Mouse (Mus musculus) hindlimb bud, embryonic 11.5 days (tissue): ENCODE data around the gene Hspa5.
A peak's percentile ranks its signal among the peaks of the same experiment; 100 is the strongest.
"Not testable (repeated sequence)": the region's sequence is repeated elsewhere in the genome, so short reads cannot be mapped to it uniquely, and the experiment has no call there.

ENCODE experiments used
- DNase-seq: peaks from one replicate; pipeline ENCODE4 v3.0.0-alpha.2; 2012; ENCODE audit warnings: low read depth, low spot score; ENCODE audit errors: extremely low spot score

The Hspa5 gene

DNA sequence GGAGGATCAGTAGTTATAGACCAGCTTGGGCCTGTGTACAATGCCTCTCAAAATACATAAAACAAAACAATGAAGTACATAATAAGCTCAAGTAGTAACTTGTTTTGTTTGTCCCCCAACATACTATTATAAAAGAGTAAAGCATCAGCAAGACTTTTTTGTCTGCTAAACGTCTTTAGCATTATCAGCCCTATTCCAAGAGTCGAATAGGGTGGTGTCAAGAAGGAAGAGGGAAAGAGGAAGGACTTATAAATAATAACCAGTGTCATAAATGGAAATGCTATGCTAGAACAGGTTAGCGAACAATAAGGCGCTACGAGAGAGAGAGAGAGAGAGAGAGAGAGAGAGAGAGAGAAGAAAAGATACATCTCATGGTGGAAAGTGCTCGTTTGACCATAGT lies 819 bp upstream of the Hspa5 start:
- no peak for DNase-seq

DNA sequence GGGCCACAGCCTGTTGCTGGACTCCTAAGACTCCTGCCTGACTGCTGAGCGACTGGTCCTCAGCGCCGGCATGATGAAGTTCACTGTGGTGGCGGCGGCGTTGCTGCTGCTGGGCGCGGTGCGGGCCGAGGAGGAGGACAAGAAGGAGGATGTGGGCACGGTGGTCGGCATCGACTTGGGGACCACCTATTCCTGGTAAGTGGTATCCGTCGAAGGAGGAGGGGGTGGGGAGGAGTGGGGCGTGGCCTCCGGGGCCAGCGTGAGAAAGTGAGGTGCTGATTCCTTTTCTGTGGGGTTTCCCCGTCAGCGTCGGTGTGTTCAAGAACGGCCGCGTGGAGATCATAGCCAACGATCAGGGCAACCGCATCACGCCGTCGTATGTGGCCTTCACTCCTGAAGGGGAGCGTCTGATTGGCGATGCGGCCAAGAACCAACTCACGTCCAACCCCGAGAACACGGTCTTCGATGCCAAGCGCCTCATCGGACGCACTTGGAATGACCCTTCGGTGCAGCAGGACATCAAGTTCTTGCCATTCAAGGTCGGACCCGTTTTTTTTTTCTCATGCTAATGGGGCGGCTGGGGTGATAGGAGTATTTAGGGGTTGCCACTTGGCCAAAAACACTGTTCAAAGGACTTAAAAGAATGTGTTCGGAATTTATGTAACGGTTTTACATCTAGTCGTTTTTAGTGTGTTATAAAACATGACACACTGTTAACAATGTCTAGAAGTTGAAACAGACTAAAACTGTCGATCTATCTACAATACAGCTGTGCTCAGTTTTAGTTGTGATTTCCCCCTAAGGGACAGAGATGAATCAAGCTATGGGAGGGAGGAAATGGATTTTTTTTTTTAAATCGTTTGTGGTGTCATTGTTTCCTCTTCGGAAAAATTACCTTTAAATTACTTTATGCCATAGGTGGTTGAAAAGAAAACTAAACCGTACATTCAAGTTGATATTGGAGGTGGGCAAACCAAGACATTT lies 774 bp downstream of the Hspa5 start:
- no peak for DNase-seq

DNA sequence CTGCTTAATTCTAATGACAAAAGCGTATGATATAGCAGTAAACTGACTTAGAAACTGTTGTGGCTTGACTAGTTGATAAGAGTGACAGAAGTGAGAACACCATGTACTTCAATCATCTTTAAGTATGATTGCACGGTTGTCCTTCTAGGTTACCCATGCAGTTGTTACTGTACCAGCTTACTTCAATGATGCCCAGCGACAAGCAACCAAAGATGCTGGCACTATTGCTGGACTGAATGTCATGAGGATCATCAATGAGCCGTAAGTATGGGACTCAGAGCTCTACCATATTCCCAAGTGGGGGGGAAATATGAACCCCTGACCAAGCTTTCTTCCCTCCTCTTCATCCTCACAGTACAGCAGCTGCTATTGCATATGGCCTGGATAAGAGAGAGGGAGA lies 1.9 kb downstream of the Hspa5 start:
- DNase-seq, result no peak

DNA sequence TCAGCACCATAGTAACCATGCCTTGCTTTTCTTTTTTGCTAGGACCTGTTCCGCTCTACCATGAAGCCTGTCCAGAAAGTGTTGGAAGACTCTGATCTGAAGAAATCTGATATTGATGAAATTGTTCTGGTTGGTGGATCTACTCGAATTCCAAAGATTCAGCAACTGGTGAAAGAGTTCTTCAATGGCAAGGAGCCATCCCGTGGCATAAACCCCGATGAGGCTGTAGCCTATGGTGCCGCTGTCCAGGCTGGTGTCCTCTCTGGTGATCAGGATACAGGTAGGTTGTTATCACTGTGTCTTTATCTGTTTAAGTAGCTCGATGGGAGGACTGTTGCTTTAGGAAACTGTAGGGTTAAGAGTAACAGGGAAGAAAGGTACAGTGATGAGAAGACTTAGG lies 2.7 kb downstream of the Hspa5 start:
- DNase-seq, result no peak

DNA sequence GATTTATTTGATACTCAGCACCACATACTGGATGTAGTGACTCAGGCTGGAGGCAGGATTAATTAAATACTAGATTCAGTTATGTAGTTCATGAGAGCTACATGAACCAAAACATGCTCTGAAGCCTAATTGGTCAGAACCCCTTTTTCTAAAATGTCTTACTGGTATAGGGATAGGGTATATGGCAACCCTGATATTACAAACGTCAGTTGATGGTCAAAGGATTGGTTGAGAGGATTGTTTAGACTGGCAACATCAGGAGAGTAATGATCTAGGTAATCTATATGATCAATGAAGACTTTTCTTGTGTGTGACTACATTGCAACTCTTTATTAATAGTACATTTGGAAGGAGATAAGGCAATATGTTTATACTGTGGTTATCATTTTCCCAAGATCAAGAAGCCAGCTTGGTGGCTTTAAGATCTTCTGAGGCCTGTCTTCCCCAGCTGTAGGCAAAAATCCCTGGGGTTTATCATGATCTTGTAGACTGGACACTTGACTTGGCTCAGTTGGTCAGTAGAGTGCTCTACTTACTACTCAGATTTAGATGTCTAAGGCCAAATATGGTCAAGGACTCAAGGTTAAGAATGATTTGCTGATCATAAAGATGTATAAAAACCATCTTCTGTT lies 5.6 kb downstream of the Hspa5 start:
- no peak for DNase-seq

DNA sequence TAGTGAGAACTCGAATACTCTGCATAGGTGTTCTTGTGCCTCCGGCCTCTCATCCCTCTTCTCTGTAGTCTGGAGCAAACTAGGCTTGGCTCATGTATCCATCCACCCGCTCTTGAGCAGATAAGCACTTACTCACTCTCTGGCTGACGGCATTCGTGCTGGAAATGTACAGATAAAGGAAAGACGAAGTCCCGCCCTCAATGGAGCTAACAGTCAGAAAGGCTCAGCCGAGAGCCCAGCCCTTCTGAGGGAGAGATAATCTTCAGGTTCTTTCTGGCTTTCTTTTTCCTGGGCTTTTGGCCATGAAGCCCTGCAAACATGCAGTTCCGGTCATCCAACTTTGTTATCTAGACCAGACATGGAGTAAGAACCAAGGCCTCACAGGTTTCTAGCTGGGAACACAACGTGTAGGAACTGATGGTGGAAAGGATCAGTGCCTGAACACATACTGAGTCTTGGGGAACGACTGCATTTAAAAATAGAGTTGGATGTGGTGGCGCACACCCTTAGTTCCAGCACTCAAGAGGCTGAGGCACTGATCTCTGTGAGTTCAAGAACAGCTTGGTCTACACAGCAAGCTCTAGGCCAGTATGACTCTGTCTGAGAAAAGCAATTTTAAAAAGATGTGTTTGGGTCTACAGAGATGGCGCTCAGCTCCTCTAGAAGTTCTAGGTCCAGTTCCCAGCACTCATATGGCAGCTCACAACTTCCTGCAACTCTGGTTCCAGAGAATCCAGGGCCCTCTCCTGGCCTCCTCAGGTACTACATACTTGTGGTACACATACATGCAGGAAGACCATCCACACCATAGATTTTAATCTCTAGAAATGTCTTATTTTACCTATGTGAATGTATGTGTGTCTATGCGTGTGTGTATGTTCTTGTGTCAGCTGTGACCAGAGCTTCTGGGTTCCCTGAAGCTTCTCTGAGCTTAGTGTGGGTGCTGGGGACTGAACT lies 11.6 kb downstream of the Hspa5 start:
- DNase-seq, result no peak

DNA sequence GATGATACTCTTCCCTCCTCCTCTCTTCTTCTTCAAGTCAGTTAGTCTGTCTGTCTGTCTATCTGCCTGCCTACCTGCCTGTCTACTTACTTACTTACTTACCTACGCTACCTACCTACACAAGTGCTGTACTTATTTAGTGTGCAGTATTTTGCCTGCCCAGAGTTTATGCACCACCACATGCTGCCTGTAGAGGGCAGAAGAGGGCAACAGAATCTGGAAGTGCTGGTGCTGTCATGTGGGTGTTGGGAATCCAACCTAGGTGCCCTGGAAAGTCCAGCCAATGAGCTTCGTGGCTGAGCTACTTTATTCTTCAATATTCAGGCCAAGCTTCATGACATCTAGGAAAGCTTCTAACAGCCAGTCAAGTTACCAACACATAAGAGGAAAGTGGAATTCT lies 12.3 kb downstream of the Hspa5 start:
- no peak for DNase-seq

DNA sequence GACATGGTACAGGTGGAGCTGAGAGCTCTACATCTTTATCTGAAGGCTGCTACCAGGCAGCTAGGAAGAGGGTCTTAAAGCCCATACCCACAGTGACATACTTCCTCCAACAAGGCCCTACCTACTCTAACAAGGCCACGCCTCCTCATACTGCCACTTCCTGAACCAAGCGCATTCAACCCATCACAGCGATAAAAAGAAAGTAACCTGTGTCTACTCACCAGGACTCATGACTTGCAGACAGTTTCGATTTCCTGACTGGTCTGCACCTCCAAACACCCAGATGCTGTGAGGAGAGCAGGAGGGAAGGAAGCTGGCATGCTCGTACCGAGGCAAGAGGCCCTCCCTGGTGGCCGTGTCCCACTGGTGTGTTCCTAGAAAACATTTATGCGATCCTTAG lies 18.5 kb downstream of the Hspa5 start:
- DNase-seq, result no peak

DNA sequence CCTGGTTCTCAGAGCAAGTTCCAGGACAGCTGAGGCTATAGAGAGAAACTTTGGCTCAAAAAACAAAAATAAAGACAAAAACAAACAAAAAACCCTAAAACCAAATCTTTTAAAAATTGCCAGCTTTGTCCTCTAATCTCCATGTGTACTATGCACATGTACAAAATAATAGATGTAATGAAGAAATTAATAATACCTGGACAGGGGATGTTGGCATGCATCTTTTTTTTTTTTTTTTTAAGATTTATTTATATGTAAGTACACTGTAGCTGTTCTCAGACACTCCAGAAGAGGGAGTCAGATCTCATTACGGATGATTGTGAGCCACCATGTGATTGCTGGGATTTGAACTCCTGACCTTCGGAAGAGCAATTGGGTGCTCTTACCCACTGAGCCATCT lies 20.8 kb downstream of the Hspa5 start:
- DNase-seq, result not testable (repeated sequence)

DNA sequence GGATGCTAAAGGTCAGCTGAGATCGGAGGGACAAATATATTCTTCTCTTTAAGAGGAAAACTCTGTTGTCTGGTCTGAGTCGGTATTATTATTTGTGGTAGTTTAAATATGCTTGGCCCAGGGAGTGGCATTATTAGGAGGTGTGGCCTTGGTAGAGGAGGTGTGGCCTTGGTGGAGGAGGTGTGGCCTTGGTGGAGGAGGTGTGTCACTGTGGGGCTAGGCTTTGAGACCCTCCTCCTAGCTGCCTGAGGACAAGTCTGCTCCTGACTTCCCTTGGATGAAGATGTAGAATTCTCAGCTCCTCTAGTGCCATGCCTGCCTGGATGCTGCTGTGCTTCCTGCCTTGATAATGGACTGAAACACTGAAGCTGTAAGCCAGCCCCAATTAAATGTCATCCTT lies 22.7 kb downstream of the Hspa5 start:
- DNase-seq, result no peak

DNA sequence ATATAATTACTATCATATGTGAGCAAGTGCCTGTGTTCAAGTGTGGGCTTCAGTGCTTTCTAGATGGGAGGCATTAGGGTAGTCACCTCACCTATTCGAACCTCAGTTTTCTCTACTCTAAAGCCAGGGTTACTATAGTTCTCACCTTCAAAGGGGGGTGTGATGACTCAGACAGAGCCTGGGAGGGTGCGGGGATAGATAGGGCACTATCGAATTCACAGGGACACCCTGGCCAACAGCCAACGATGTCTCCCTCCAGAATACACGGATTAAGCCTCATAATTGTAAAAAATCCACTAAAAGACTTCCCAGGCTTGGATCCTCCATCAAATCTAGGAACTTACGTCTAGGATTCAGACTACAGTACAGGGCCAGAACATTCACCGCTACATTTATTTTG lies 23.7 kb downstream of the Hspa5 start:
- DNase-seq, result no peak

DNA sequence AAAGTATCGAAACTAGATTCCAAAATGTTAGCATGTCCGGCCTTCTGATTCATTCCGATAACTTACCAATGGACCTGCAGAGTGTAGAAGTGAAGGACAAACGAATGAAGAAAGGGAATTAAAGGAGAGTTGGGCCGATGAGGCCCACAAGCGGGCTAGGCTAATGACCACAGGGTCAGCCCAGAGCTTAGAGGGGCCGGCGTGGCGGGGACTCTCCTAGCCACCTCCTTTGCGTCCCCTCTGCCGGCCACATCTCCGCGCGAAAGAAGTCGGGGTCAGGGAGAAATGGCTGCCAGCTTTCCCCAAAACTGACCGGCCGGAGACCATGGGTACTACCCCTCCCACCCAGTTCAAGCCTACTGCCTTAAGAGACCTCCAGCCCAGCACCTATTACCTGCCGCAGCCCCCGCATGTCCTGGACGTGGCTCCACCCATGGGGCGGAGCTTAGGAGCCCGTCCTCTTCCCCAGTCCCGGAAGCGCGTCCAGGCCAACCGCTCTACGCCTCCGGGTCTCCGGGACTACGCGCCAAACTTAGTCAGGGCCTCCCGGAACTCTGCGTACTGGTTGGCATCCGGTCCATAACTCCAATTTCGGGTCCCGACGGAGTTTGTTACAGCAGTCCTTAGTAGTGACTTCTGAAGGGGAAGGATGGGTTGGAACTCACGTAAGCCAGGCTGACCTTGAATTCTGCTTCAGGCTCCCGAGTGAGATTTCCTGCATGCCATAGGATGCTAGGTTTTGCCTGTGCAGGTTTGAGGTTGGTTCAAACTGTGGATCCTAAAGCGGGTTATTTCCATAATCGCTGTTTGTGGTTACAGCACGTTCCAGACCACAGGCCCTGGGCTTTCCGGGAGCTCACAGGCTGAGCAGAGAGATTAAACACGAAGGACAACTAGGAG lies 27.8 kb downstream of the Hspa5 start, which contains the start of gene Rabepk:
Rabepk (minus strand) TSS at position 556 of the 900 bp plus-strand sequence.
- DNase-seq, result no peak

DNA sequence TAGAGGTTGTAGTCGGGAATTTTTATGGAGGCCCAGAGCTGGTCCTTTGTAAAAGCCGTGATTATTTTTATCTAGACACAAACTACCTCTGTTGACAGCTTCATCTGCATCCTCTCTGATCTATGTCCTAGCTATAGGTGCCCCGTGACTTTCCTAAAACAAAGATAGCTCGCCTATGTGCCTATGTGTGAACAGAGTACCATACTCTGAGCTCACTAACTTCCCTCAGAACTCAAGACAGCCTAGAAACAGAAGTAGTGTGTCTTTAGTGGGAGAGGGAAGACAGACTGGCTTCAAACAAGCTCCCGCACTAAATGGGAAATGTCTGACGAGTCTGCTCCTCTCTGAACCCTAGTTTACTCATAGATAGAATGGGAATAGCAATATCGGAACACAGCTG lies 28.6 kb downstream of the Hspa5 start:
- DNase-seq, result no peak

DNA sequence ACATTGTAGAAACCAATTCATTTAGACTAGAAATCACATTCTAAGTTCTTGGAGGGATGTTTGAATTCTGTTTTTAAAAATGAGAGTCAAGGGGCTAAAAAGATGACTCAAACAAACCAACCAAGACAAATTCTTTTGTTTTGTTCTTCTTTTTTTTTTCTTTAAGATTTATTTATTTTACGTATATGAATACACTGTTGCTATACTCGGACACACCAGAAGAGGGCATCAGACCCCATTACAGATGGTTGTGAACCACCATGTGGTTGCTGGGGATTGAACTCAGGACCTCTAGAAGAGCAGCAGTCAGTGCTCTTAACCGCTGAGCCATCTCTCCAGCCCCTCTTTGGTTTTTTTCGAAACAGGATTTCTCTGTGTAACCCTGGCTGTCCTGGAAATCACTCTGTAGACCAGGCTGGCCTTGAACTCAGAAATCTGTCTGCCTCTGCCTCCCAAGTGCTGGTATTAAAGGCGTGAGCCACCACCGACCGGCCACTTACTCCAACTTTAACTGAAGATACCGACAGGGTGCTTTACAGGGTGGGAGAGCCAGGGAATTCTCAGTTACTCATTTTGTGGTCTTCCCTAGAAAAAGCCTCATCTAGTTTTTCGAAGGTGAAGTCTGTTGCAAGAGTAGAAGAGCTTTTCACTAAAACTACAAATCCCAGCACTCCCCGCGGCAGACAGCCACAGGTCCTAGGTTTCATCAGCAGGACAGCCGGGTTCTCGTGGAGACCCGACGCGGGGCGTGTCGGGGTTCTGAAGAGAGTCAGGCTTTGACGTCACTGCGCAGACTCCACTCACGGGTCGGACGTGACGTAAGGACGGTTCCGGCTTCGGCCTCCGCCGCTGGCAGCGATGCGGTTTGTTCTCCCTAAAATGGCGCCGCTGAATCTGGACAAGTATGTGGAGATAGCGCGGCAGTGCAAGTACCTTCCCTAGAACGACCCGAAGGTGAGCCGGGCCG lies 30.0 kb downstream of the Hspa5 start:
- peak; percentile 98 for DNase-seq

DNA sequence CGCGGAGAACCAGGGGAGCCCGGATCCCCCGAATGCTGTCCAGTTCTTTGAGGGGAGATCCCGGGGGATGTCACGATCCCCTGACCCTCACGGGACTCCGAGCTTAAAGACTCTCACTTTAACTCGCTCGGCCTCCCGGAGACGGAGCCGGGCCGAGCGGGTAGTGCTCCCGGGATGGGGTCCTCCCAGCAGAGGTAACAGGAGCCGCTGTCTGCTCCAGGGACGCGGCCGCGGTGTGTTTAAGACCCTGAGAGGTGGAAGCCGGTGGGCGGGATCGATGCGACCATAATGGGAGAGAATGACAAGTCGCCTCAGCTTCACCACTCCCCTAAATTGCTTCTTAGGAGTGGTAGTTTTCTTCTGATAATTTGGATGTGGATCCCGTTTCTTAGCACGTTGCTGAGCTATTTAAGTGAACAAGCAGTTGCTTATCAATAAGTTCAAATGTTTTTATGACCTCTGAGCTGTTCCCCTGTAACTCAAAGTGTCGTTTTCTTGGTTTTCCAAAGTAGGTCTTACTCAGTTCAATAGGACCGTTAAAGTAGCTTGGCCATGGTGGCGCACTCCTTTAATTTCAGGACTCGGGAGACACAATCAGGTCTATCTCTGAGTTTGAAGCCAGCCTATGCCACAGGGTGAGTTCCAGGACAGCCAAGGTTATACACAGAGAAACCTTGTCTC lies 30.9 kb downstream of the Hspa5 start:
- not testable (repeated sequence) for DNase-seq

DNA sequence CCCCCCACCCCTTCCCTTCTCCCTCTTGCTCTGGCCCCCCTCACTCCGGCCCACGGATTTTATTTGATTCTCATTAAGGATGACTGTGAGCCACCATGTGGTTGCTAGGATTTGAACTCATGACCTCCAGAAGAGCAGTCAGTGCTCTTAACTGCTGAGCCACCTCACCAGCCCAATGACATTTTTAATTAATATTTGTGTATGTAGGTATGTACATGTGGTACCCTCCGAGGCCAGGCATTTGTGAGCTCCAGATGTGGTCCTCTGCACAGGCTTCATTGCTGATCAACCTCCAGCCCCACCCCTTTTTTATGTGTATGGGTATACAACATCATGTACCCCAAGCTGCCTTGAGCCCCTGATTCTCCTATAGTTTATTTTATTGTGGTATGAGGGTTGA lies 32.0 kb downstream of the Hspa5 start:
- no peak for DNase-seq

DNA sequence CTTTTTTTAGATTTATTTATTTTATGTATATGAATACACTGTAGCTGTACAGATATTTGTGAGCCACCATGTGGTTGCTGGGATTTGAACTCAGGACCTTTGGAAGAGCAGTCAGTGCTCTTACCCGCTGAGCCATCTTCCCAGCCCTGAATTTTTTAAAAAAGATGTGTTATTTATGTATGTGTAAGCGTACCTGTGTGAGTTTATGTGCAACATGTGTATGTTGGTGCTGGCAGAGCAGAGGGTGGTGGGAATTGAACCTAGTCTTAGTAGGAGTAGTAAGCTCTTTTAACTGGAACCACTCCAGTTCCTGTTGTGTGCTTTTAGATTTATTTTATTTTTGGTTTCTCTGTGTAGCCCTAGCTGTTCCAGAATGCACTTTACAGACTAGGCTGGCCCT lies 32.4 kb downstream of the Hspa5 start:
- no peak for DNase-seq

DNA sequence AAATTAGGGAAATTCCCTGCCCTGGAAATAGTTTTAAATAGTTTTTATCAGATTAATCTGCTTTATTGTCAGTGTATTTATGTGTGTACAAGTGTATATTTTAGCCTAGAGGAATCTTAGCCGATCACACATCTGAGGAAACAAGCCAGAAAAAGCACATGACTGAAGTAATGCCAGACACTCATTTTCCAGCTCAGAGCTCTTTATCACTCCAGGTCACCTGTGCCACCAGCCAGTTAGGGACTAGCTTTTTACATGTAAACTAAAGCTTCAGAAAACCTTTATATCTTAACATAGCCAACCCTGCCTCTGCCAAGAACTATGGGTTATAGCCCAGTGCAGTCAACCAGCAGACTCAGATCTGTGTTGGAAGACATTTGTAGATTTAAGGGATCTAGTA lies 33.0 kb downstream of the Hspa5 start:
- no peak for DNase-seq
